Mouse (Mus musculus): Measurements from ENCODE around the gene Lag3.

GRCm38 (mm10) chr6:124933127-124933526 lies 21.6 kb upstream of the Lag3 start:
- no peak for TF ChIP-seq CTCF (IDR thresholded peaks at IDR 0.05; ENCODE audit: borderline replicate concordance, extremely low read depth, insufficient read depth, insufficient read length)
- no peak for TF ChIP-seq POLR2A (IDR thresholded peaks at IDR 0.05; ENCODE audit: borderline replicate concordance, extremely low read depth, insufficient read depth, insufficient read length, poor library complexity, severe bottlenecking)

Measured in brain, embryonic 14.5 days (tissue).